Mouse (Mus musculus) bone marrow macrophage, adult 2 months (primary cell): ENCODE measurements around the gene Cobl.

ENCODE experiments used
- CTCF ChIP-seq: IDR thresholded peaks from 2 replicates; pipeline ENCODE4 v1.5.1; 2012; ENCODE audit warnings: low read depth, mild to moderate bottlenecking, low read length, moderate library complexity
- POLR2A ChIP-seq: IDR thresholded peaks from 2 replicates; pipeline ENCODE4 v1.6.1; 2012; ENCODE audit warnings: mild to moderate bottlenecking, low read depth, low read length, borderline replicate concordance

DNA sequence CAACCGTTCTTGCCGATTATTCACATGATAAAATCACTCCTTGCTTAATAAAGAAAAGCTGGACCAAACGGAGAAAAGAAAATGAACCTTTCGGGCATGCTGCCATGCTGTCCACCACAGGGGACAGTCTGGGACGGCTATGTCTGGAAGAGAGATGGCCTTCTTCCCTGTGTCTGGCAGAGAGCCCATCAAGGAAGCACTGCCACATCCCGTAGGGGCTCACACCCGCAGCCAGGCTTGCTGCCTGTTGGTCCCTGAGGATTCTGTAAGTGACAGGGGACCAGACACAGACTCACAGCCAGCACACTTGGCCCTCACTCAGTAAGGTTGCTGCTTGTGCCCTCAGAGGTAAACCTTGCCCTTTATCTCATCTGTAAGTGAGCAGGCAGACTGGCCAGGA, 235.3 kb downstream of the Cobl start:
- TF ChIP-seq POLR2A: no peak
- no peak for TF ChIP-seq CTCF
